Mouse (Mus musculus) forebrain, embryonic 16.5 days (tissue): ENCODE results near the gene Fancc. TPM values are rescaled to one million over a fixed set of nuclear protein-coding genes. Genes with fewer than 3 reads are reported as not detected.
A peak's percentile ranks its signal among the peaks of the same experiment; 100 is the strongest.

ENCODE experiments used
- ATAC-seq: fragments of 200-750 bp; cut with Nextera tagmentation; 2 replicates; pipeline ENCODE4 v1.8.0; 2017; ENCODE audit warnings: mild to moderate bottlenecking, moderate library complexity
- H3K27ac ChIP-seq: fragments of 300-500 bp; sonication (generic); 2 replicates; pipeline ENCODE4 v1.5.1; 2014; ENCODE audit warnings: low read length, control low read depth
- H3K27me3 ChIP-seq: fragments of 300-500 bp; sonication (generic); replicated peaks from 2 replicates; pipeline ENCODE4 v1.6.1; 2014; ENCODE audit warnings: low read length; ENCODE audit not compliant: control insufficient read depth, insufficient read depth
- H3K36me3 ChIP-seq: fragments of 300-500 bp; sonication (generic); 2 replicates; pipeline ENCODE4 v1.6.1; 2014; ENCODE audit not compliant: control insufficient read depth, insufficient read depth
- H3K4me1 ChIP-seq: fragments of 300-500 bp; sonication (generic); replicated peaks from 2 replicates; pipeline ENCODE4 v1.6.1; 2014; ENCODE audit warnings: low read length; ENCODE audit not compliant: control insufficient read depth, insufficient read depth
- H3K4me2 ChIP-seq: fragments of 300-500 bp; sonication (generic); 2 replicates; pipeline ENCODE4 v1.6.1; 2014; ENCODE audit warnings: mild to moderate bottlenecking, low read length, control low read depth
- H3K4me3 ChIP-seq: fragments of 300-500 bp; sonication (generic); replicated peaks from 2 replicates; pipeline ENCODE4 v1.5.1; 2014; ENCODE audit warnings: mild to moderate bottlenecking, low read length, control low read depth
- H3K9ac ChIP-seq: fragments of 300-500 bp; sonication (generic); replicated peaks from 2 replicates; pipeline ENCODE4 v1.6.1; 2014; ENCODE audit warnings: low read depth, low read length, control low read depth
- H3K9me3 ChIP-seq: fragments of 300-500 bp; sonication (generic); 2 replicates; pipeline ENCODE4 v1.6.1; 2016; ENCODE audit warnings: low read length; ENCODE audit not compliant: control insufficient read depth
- WGBS: fragments of 180-500 bp; shearing (Covaris S2); extraction: QIAGEN DNeasy Blood & Tissue Kit; methylation state at CpG from one replicate; pipeline ENCODE4 v1.1.7; 2014; 5-methylcytosine and 5-hydroxymethylcytosine counted together
- polyA plus RNA-seq: library from polyadenylated mRNA; unstranded; fragments of >200 nt; fragmentation: Nextera tagmentation; extraction: Ambion mirVana; gene quantifications from 2 replicates; pipeline ENCODE4 v1.2.1, GENCODE M21; 2015

The Fancc gene
- polyA plus RNA-seq, 1 experiment from 2014 or later: 13.7 TPM

- whole genome bisulfite sequencing: 47% methylated on average over 1 of the region's 1 CpGs
- Histone ChIP-seq H3K36me3 (peaks cover 14% of the 10 kb centered on the region), H3K27me3 (no peaks in the 10 kb centered on the region)
These were observed 9.3 kb upstream of the Fancc start for GRCm38 (mm10) chr13:63506364-63506763.

GRCm38 (mm10) chr13:63502391-63502790 lies 5.3 kb upstream of the Fancc start:
- Histone ChIP-seq H3K9me3 (no peaks in the 10 kb centered on the region), H3K9ac (no peak overlapping the region), H3K4me1 (no peaks in the 10 kb centered on the region), H3K27me3 (no peaks in the 10 kb centered on the region), H3K27ac (no peak overlapping the region), H3K4me2 (no peak overlapping the region), H3K36me3 (no peaks in the 10 kb centered on the region), H3K4me3 (no peak overlapping the region)
- 96% methylated on average over 2 of the region's 2 CpGs for WGBS
- no peak for ATAC-seq

More at GRCm38 (mm10) chr13:63506364-63506763, 9.3 kb upstream of the Fancc start:
- Histone ChIP-seq H3K9me3 (no peaks in the 10 kb centered on the region), H3K4me2 (no peak overlapping the region), H3K27ac (no peak overlapping the region), H3K4me3 (no peak overlapping the region), H3K9ac (no peak overlapping the region), H3K4me1 (no peaks in the 10 kb centered on the region)
- no peak for ATAC-seq

GRCm38 (mm10) chr13:63499489-63499888 lies 2.4 kb upstream of the Fancc start:
- Histone ChIP-seq H3K27ac (no peak overlapping the region), H3K4me2 (no peak overlapping the region), H3K9me3 (no peaks in the 10 kb centered on the region), H3K27me3 (no peaks in the 10 kb centered on the region), H3K9ac (no peak overlapping the region), H3K4me3 (no peak overlapping the region), H3K4me1 (peaks cover 8% of the 10 kb centered on the region), H3K36me3 (no peaks in the 10 kb centered on the region)
- WGBS: 93% methylated on average over 2 of the region's 2 CpGs
- ATAC-seq: no peak

GRCm38 (mm10) chr13:63487707-63488042 lies 9.4 kb downstream of the Fancc start:
- H3K4me2 ChIP-seq: no peak overlapping the region
- no peak overlapping the region for H3K4me3 ChIP-seq
- H3K27me3 ChIP-seq: no peaks in the 10 kb centered on the region
- H3K4me1 ChIP-seq: peaks cover 8% of the 10 kb centered on the region
- no peak overlapping the region for H3K27ac ChIP-seq
- no peaks in the 10 kb centered on the region for H3K9me3 ChIP-seq
- H3K9ac ChIP-seq: no peak overlapping the region
- H3K36me3 ChIP-seq: no peaks in the 10 kb centered on the region
- 49% methylated on average over 7 of the region's 7 CpGs for WGBS
- no peak for ATAC-seq

GRCm38 (mm10) chr13:63486791-63487706 lies 10.0 kb downstream of the Fancc start:
- Histone ChIP-seq H3K9ac (no peak overlapping the region), H3K4me1 (peaks cover 8% of the 10 kb centered on the region), H3K36me3 (no peaks in the 10 kb centered on the region), H3K27ac (no peak overlapping the region), H3K4me2 (peak overlapping the region; percentile 20; the same call in 1 of the 2 replicates), H3K27me3 (no peaks in the 10 kb centered on the region), H3K4me3 (no peak overlapping the region), H3K9me3 (no peaks in the 10 kb centered on the region)
- ATAC-seq: peak; percentile 58
- WGBS: 9% methylated on average over 18 of the region's 18 CpGs

GRCm38 (mm10) chr13:63475356-63475755 lies 21.7 kb downstream of the Fancc start:
- Histone ChIP-seq H3K4me3 (no peak overlapping the region), H3K9me3 (no peaks in the 10 kb centered on the region), H3K27me3 (no peaks in the 10 kb centered on the region), H3K27ac (no peak overlapping the region), H3K4me1 (no peaks in the 10 kb centered on the region), H3K4me2 (no peak overlapping the region), H3K36me3 (no peaks in the 10 kb centered on the region), H3K9ac (no peak overlapping the region)
- no peak for ATAC-seq
- WGBS: 87% methylated on average over 8 of the region's 8 CpGs

GRCm38 (mm10) chr13:63452898-63453297 lies 44.2 kb downstream of the Fancc start:
- H3K27ac ChIP-seq: no peak overlapping the region
- no peaks in the 10 kb centered on the region for H3K4me1 ChIP-seq
- no peaks in the 10 kb centered on the region for H3K9me3 ChIP-seq
- no peaks in the 10 kb centered on the region for H3K36me3 ChIP-seq
- H3K27me3 ChIP-seq: no peaks in the 10 kb centered on the region
- WGBS: 80% methylated on average over 5 of the region's 5 CpGs
- no peak overlapping the region for H3K4me3 ChIP-seq
- no peak for ATAC-seq
- H3K9ac ChIP-seq: no peak overlapping the region
- no peak overlapping the region for H3K4me2 ChIP-seq

- H3K27ac ChIP-seq: no peak overlapping the region
- no peaks in the 10 kb centered on the region for H3K36me3 ChIP-seq
- no peak overlapping the region for H3K4me2 ChIP-seq
- H3K4me3 ChIP-seq: no peak overlapping the region
- H3K27me3 ChIP-seq: no peaks in the 10 kb centered on the region
- WGBS: 56% methylated on average over 7 of the region's 7 CpGs
- ATAC-seq: no peak
- no peaks in the 10 kb centered on the region for H3K9me3 ChIP-seq
- H3K4me1 ChIP-seq: no peaks in the 10 kb centered on the region
- H3K9ac ChIP-seq: no peak overlapping the region
These were observed 45.9 kb downstream of the Fancc start for GRCm38 (mm10) chr13:63451140-63451539.

- Histone ChIP-seq H3K4me2 (no peak overlapping the region), H3K4me3 (no peak overlapping the region), H3K9me3 (no peaks in the 10 kb centered on the region), H3K27me3 (no peaks in the 10 kb centered on the region), H3K4me1 (no peaks in the 10 kb centered on the region), H3K36me3 (no peaks in the 10 kb centered on the region), H3K27ac (no peak overlapping the region), H3K9ac (no peak overlapping the region)
- 84% methylated on average over 6 of the region's 6 CpGs for WGBS
- no peak for ATAC-seq
These were observed 51.7 kb downstream of the Fancc start for GRCm38 (mm10) chr13:63445419-63445818.
